Mouse (Mus musculus) bone marrow, adult 2 months (tissue): ENCODE measurements at regions not wholly inside any gene's neighbourhood (a gene's known extent, or its start where the extent isn't known, plus 50 kb on each side); places are given as distances from the start of the nearest gene placed in this dataset.

Source experiments
- CTCF ChIP-seq: fragments of 200-500 bp; IDR thresholded peaks from 2 replicates; pipeline ENCODE4 v1.5.1; 2011; ENCODE audit warnings: low read length, control low read depth; ENCODE audit not compliant: control insufficient read depth, insufficient read depth
- POLR2A ChIP-seq: fragments of 200-500 bp; IDR thresholded peaks from 2 replicates; pipeline ENCODE4 v1.6.1; 2011; ENCODE audit warnings: low read depth, mild to moderate bottlenecking, control low read depth, low read length, borderline replicate concordance; ENCODE audit not compliant: control insufficient read depth

GRCm38 (mm10) chr6:81562260-81562659 is 361.2 kb upstream of the Gcfc2 start:
- TF ChIP-seq POLR2A (no peak), CTCF (no peak)
